Mouse (Mus musculus): ENCODE measurements at regions not wholly inside any gene's neighbourhood (a gene's known extent, or its start where the extent isn't known, plus 50 kb on each side); places are given as distances from the start of the nearest gene placed in this dataset.

DNA sequence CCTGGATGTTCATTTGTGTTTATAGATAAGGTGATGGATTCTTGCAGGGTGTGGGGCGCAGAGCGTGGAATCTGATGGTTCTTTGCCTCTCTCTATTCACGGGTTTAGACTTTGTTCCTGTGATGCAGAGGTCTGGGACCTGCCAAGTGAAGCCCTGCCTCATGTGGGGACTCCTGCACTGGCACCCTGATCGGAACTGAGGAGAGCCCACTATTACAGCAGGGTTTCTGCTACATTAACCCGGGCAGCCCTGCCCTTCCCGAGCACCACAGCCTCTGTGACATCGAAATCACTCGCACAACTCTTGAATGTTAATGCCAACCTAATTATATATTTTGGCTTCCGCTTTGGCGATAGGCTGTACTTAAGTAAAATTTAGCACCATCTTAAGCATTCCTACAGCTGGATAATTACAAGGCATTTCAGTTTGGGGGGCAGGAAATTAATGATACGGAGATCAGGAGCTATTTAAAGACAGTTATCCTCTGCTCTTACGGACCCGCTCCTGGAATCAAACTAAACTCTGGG is 294.7 kb downstream of the Irs2 start:
- TF ChIP-seq GATA1 (IDR thresholded peaks at IDR 0.05; ENCODE audit: low read length) = no peak
- no peak for TF ChIP-seq TAL1 (IDR thresholded peaks at IDR 0.05; ENCODE audit: low read length)
